Mouse (Mus musculus) cerebellum, adult 2 months (tissue): Measurements from ENCODE around the gene Pla2g12a.

Experiments used
- CTCF ChIP-seq: fragments of 200-500 bp; IDR thresholded peaks from 2 replicates; pipeline ENCODE4 v1.5.1; 2011; ENCODE audit warnings: low read depth, mild to moderate bottlenecking, control low read depth, low read length, moderate library complexity, borderline replicate concordance; ENCODE audit not compliant: insufficient read depth
- POLR2A ChIP-seq: fragments of 200-500 bp; IDR thresholded peaks from 2 replicates; pipeline ENCODE4 v1.6.1; 2011; ENCODE audit warnings: low read length, control low read depth, borderline replicate concordance; ENCODE audit not compliant: insufficient read depth

GRCm38 (mm10) chr3:129887779-129888517 is 9.5 kb downstream of the Pla2g12a start:
- TF ChIP-seq POLR2A: no peak
- no peak for TF ChIP-seq CTCF
